Comparison of ENCODE assay signal across 22 mouse cellular contexts in genomic region chr3:65203361-65204117, GRCm38 (mm10).
DNase-seq lines count a peak whose midpoint lies in the region; ATAC-seq and TF ChIP-seq lines count a peak whose summit lies in the region.
"Had no signal": no experiment of that assay in that cellular context is flagged by ENCODE, and none has a peak within 500 bp of the region (broad histone marks: within the 10 kb centered on the region; RNA-seq: fewer than 3 reads in every experiment).

No protein-coding gene starts in this region.

- peak; percentile 11 for DNase-seq in embryo, embryonic 10.5 days (ENCODE audit: low spot score)
- no peak for DNase-seq in embryo, embryonic 11 days
- peak; percentile 32 for DNase-seq in 3T3-L1 (ENCODE audit: low read depth, low spot score)
- peak; percentile 74 for DNase-seq in retina, adult 2 months (ENCODE audit: low read depth, low spot score)
- DNase-seq in spleen, postnatal 10 days (ENCODE audit: low spot score in 2 of 2) = no peak
- no peak for DNase-seq in kidney, adult 2 months
- DNase-seq in B cell, adult 2 months = no peak
- DNase-seq: adrenal gland, postnatal 36 days; cerebellum, adult 8-10 months; heart, postnatal 10 days; kidney, adult 18-20 months; kidney, postnatal 14 days; liver, embryonic 13.5 days; thymus, postnatal 14 days had no signal

- ATAC-seq in granulocyte monocyte progenitor cell, adult 5-6 weeks (replicated peaks; ENCODE audit: poor library complexity, severe bottlenecking) = peak; percentile 85
- ATAC-seq: forebrain, embryonic 13.5 days had no signal

- no peak overlapping the region for H3K27ac ChIP-seq in kidney, adult 2 months (ENCODE audit: insufficient read depth, low read depth, low read length)
- H3K27ac ChIP-seq: forebrain, embryonic 13.5 days; hindbrain, embryonic 15.5 days; limb, embryonic 12.5 days; liver, embryonic 13.5 days; lung, embryonic 15.5 days; macrophage; neural tube, embryonic 13.5 days; stomach, postnatal 0 days had no signal

- 68% methylated on average over 8 of the region's 8 CpGs for WGBS in kidney, adult 2 months

- H3K4me3 ChIP-seq in kidney, adult 2 months (ENCODE audit: insufficient read depth, low read depth, low read length) = no peak overlapping the region
- H3K4me3 ChIP-seq: forebrain, embryonic 13.5 days; hindbrain, embryonic 15.5 days; limb, embryonic 12.5 days; liver, embryonic 13.5 days; lung, embryonic 15.5 days; neural tube, embryonic 13.5 days had no signal

- no peak for TF ChIP-seq POLR2A in kidney, adult 2 months (IDR thresholded peaks at IDR 0.05; ENCODE audit: low read depth, low read length)

- H3K36me3 ChIP-seq in kidney, adult 2 months (ENCODE audit: control insufficient read depth, insufficient read depth, low read length) = no peaks in the 10 kb centered on the region
- H3K36me3 ChIP-seq: hindbrain, embryonic 15.5 days; limb, embryonic 12.5 days; liver, embryonic 13.5 days; lung, embryonic 15.5 days; neural tube, embryonic 13.5 days had no signal

- no peaks in the 10 kb centered on the region for H3K4me1 ChIP-seq in kidney, adult 2 months (ENCODE audit: control insufficient read depth, insufficient read depth, low read length)
- H3K4me1 ChIP-seq: liver, embryonic 13.5 days; lung, embryonic 15.5 days had no signal

- TF ChIP-seq CTCF in kidney, adult 2 months (conservative IDR thresholded peaks at IDR 0.05; ENCODE audit: insufficient read depth, insufficient read length, low read depth, low read length) = no peak

- H3K27me3 ChIP-seq in kidney, adult 2 months (replicated peaks; ENCODE audit: control insufficient read depth, insufficient read depth, low read length) = no peaks in the 10 kb centered on the region
- H3K27me3 ChIP-seq: forebrain, embryonic 13.5 days; hindbrain, embryonic 15.5 days; liver, embryonic 13.5 days; lung, embryonic 15.5 days; neural tube, embryonic 13.5 days had no signal

Comparison
In these comparisons a context has a peak if more than half of its experiments do, and no peak if none do; other contexts are left out.
1. DNase-seq: peak in embryo, embryonic 10.5 days (single experiment), 3T3-L1 (single experiment) and retina, adult 2 months (single experiment); none in embryo, embryonic 11 days (single experiment), spleen, postnatal 10 days (0 of 2), kidney, adult 2 months (single experiment) and B cell, adult 2 months (0 of 2).